Mouse (Mus musculus): ENCODE results near the gene Gm42906.

GRCm38 (mm10) chr5:151066016-151066415 lies 361.9 kb downstream of the Gm42906 start:
- TF ChIP-seq POLR2A (IDR thresholded peaks at IDR 0.05; ENCODE audit: borderline replicate concordance, extremely low read depth, insufficient read depth, insufficient read length, poor library complexity, severe bottlenecking), result no peak
- no peak for TF ChIP-seq CTCF (IDR thresholded peaks at IDR 0.05; ENCODE audit: borderline replicate concordance, extremely low read depth, insufficient read depth, insufficient read length)

Data from brain, embryonic 14.5 days (tissue).